Mouse (Mus musculus) intestine, embryonic 14.5 days (tissue): Measurements from ENCODE around the gene Vmn1r77. TPM values are rescaled to one million over a fixed set of nuclear protein-coding genes. Genes with fewer than 3 reads are reported as not detected.
"Not testable (repeated sequence)": the region's sequence is repeated elsewhere in the genome, so short reads cannot be mapped to it uniquely, and the experiment has no call there.

Experiments
- ATAC-seq: fragments of 200-750 bp; cut with Nextera tagmentation; replicated peaks from 2 replicates; pipeline ENCODE4 v1.8.0; 2017; ENCODE audit warnings: low read depth, moderate number of reproducible peaks, moderate TSS enrichment, moderate library complexity; ENCODE audit not compliant: low FRiP score, low TSS enrichment
- DNase-seq: peaks from one replicate; pipeline ENCODE4 v3.0.0-alpha.2; 2018; ENCODE audit warnings: low spot score
- H3K27ac ChIP-seq: fragments of 300-500 bp; sonication (generic); 2 replicates; pipeline ENCODE4 v1.5.1; 2014; ENCODE audit warnings: low read depth, mild to moderate bottlenecking, control low read depth
- H3K27me3 ChIP-seq: fragments of 300-500 bp; sonication (generic); replicated peaks from 2 replicates; pipeline ENCODE4 v1.6.1; 2014; ENCODE audit warnings: low read length, control low read depth; ENCODE audit not compliant: control insufficient read depth, insufficient read depth
- H3K36me3 ChIP-seq: fragments of 300-500 bp; sonication (generic); 2 replicates; pipeline ENCODE4 v1.6.1; 2014; ENCODE audit warnings: low read length, control low read depth; ENCODE audit not compliant: control insufficient read depth, insufficient read depth
- H3K4me1 ChIP-seq: fragments of 300-500 bp; sonication (generic); replicated peaks from 2 replicates; pipeline ENCODE4 v1.6.1; 2014; ENCODE audit warnings: low read length, control low read depth, mixed read lengths; ENCODE audit not compliant: control insufficient read depth, insufficient read depth
- H3K4me2 ChIP-seq: fragments of 300-500 bp; sonication (generic); 2 replicates; pipeline ENCODE4 v1.6.1; 2014; ENCODE audit warnings: low read length
- H3K4me3 ChIP-seq: fragments of 300-500 bp; sonication (generic); 2 replicates; pipeline ENCODE4 v1.5.1; 2014; ENCODE audit warnings: low read depth, low read length, control low read depth, mixed read lengths
- H3K9ac ChIP-seq: fragments of 300-500 bp; sonication (generic); 2 replicates; pipeline ENCODE4 v1.6.1; 2014; ENCODE audit warnings: mild to moderate bottlenecking, low read length
- H3K9me3 ChIP-seq: fragments of 300-500 bp; sonication (generic); 2 replicates; pipeline ENCODE4 v1.6.1; 2016; ENCODE audit warnings: low read length, control low read depth; ENCODE audit not compliant: control insufficient read depth
- WGBS: fragments of 180-500 bp; shearing (Covaris S2); extraction: QIAGEN DNeasy Blood & Tissue Kit; methylation state at CpG from one replicate; pipeline ENCODE4 v1.1.7; 2014; 5-methylcytosine and 5-hydroxymethylcytosine counted together
- polyA plus RNA-seq: library from polyadenylated mRNA; unstranded; fragments of >200 nt; fragmentation: Nextera tagmentation; extraction: Ambion mirVana; gene quantifications from 2 replicates; pipeline ENCODE4 v1.2.1, GENCODE M21; 2014

Vmn1r77 gene
- not detected in 2 replicates for polyA plus RNA-seq

GRCm38 (mm10) chr7:12036452-12036851 is at the start of gene Vmn1r77:
Gene Vmn1r77 (plus strand): TSS chr7:12036752.
- ATAC-seq, H3K36me3 ChIP-seq, H3K4me3 ChIP-seq, H3K9ac ChIP-seq, DNase-seq, H3K4me1 ChIP-seq, H3K27me3 ChIP-seq, H3K27ac ChIP-seq, H3K9me3 ChIP-seq, H3K4me2 ChIP-seq: not testable (repeated sequence)

- peaks cover 43% of the 10 kb centered on the region for H3K9me3 ChIP-seq
- not testable (repeated sequence) for H3K4me1 ChIP-seq, ATAC-seq, H3K27me3 ChIP-seq, H3K4me2 ChIP-seq, H3K27ac ChIP-seq, H3K4me3 ChIP-seq, DNase-seq, H3K36me3 ChIP-seq, H3K9ac ChIP-seq
- 95% methylated on average over 5 of the region's 5 CpGs for WGBS
Observed at GRCm38 (mm10) chr7:12011491-12011890, 25.1 kb upstream of the Vmn1r77 start.

GRCm38 (mm10) chr7:12012392-12012791 is 24.2 kb upstream of the Vmn1r77 start:
- WGBS = 93% methylated on average over 3 of the region's 3 CpGs

GRCm38 (mm10) chr7:12013106-12013505 is 23.4 kb upstream of the Vmn1r77 start:
- Histone ChIP-seq H3K9ac (no peak overlapping the region), H3K4me3 (no peak overlapping the region), H3K27me3 (no peaks in the 10 kb centered on the region), H3K4me1 (no peaks in the 10 kb centered on the region), H3K27ac (no peak overlapping the region), H3K36me3 (no peaks in the 10 kb centered on the region), H3K9me3 (peaks cover 56% of the 10 kb centered on the region), H3K4me2 (no peak overlapping the region)
- 81% methylated on average over 4 of the region's 4 CpGs for WGBS
- no peak for DNase-seq
- no peak for ATAC-seq

More at GRCm38 (mm10) chr7:12012392-12012791, 24.2 kb upstream of the Vmn1r77 start:
- not testable (repeated sequence) for H3K4me3 ChIP-seq, DNase-seq, H3K36me3 ChIP-seq, H3K4me2 ChIP-seq, H3K4me1 ChIP-seq, H3K27me3 ChIP-seq, ATAC-seq, H3K27ac ChIP-seq, H3K9ac ChIP-seq
- peaks cover 51% of the 10 kb centered on the region for H3K9me3 ChIP-seq

- DNase-seq, H3K27ac ChIP-seq, H3K27me3 ChIP-seq, H3K9ac ChIP-seq, H3K4me3 ChIP-seq, H3K36me3 ChIP-seq, H3K4me2 ChIP-seq, H3K4me1 ChIP-seq: not testable (repeated sequence)
- peaks cover 45% of the 10 kb centered on the region for H3K9me3 ChIP-seq
- 0 out of 2 replicates have a peak, but pooled peaks have one; percentile 55 for ATAC-seq
- WGBS = 84% methylated on average over 2 of the region's 2 CpGs
Observed at GRCm38 (mm10) chr7:12017829-12018228, 18.7 kb upstream of the Vmn1r77 start.

GRCm38 (mm10) chr7:12040664-12041063 is 4.1 kb downstream of the Vmn1r77 start:
- no peaks in the 10 kb centered on the region for H3K4me1 ChIP-seq
- no peaks in the 10 kb centered on the region for H3K36me3 ChIP-seq
- 78% methylated on average over 2 of the region's 2 CpGs for WGBS
- H3K4me3 ChIP-seq = no peak overlapping the region
- H3K27me3 ChIP-seq = no peaks in the 10 kb centered on the region
- H3K9ac ChIP-seq = no peak overlapping the region
- ATAC-seq = no peak
- no peak overlapping the region for H3K4me2 ChIP-seq
- DNase-seq = no peak
- no peaks in the 10 kb centered on the region for H3K9me3 ChIP-seq
- H3K27ac ChIP-seq = no peak overlapping the region

Other genes with a start within 250 kb of the Vmn1r77 start
- not detected in 2 replicates for gene Vmn1r74, start 202.8 kb upstream of the Vmn1r77 start, polyA plus RNA-seq
- not detected in 2 replicates for gene Vmn1r75, start 162.1 kb upstream of the Vmn1r77 start, polyA plus RNA-seq
- gene Vmn1r76, start 98.5 kb upstream of the Vmn1r77 start, polyA plus RNA-seq = not detected in 2 replicates
- gene Vmn1r78, start 113.5 kb downstream of the Vmn1r77 start, polyA plus RNA-seq = not detected in 2 replicates
- not detected in 2 replicates for gene Vmn1r79, start 134.5 kb downstream of the Vmn1r77 start, polyA plus RNA-seq
- gene Vmn1r80, start 152.5 kb downstream of the Vmn1r77 start, polyA plus RNA-seq = not detected in 2 replicates
- not detected in 2 replicates for gene Vmn1r81, start 231.5 kb downstream of the Vmn1r77 start, polyA plus RNA-seq